Mouse (Mus musculus) ES-E14 (cell line): ENCODE measurements around the gene Lgi1. TPM values are rescaled to one million over a fixed set of nuclear protein-coding genes. Genes with fewer than 3 reads are reported as not detected.
A peak's percentile ranks its signal among the peaks of the same experiment; 100 is the strongest.

Experiments used
- DNase-seq: peaks from one replicate; pipeline ENCODE4 v3.0.0-alpha.2; 2013; ENCODE audit warnings: low read depth, low spot score
- H3K27ac ChIP-seq: 2 replicates; pipeline ENCODE4 v1.5.1; 2012; ENCODE audit warnings: low read depth, mild to moderate bottlenecking, low read length, moderate library complexity, mixed read lengths; ENCODE audit not compliant: poor library complexity, insufficient read depth, severe bottlenecking
- H3K36me3 ChIP-seq: 2 replicates; pipeline ENCODE4 v1.6.1; 2012; ENCODE audit warnings: mild to moderate bottlenecking, low read length, moderate library complexity, mixed read lengths; ENCODE audit not compliant: control insufficient read depth, poor library complexity, insufficient read depth, severe bottlenecking
- H3K4me1 ChIP-seq, 2 experiments: fragments of 150-350 bp in 1 of 2; sonication (generic) in 1 of 2; 2 replicates each; pipeline ENCODE4 v1.6.1; 2012; ENCODE audit warnings: low read length in 2 of 2, mild to moderate bottlenecking in 1 of 2, mixed read lengths in 1 of 2; ENCODE audit not compliant: control insufficient read depth in 2 of 2, insufficient read depth in 2 of 2, poor library complexity in 1 of 2
- H3K4me3 ChIP-seq, 2 experiments: fragments of 150-350 bp in 1 of 2; sonication (generic) in 1 of 2; 2 replicates each; pipeline ENCODE4 v1.5.1; 2012; ENCODE audit warnings: low read length in 2 of 2, low read depth in 1 of 2, mild to moderate bottlenecking in 1 of 2, mixed read lengths in 1 of 2; ENCODE audit not compliant: insufficient read depth in 1 of 2, poor library complexity in 1 of 2, severe bottlenecking in 1 of 2
- H3K9ac ChIP-seq: 2 replicates; pipeline ENCODE4 v1.6.1; 2012; ENCODE audit warnings: low read depth, mild to moderate bottlenecking, low read length, mixed read lengths; ENCODE audit not compliant: poor library complexity, insufficient read depth, severe bottlenecking
- H3K9me3 ChIP-seq: fragments of 150-350 bp; sonication (generic); 2 replicates; pipeline ENCODE4 v1.6.1; 2012; ENCODE audit warnings: low read depth, mild to moderate bottlenecking, low read length; ENCODE audit not compliant: control insufficient read depth, insufficient read depth
- CHD2 ChIP-seq: IDR thresholded peaks from 2 replicates; pipeline ENCODE4 v1.6.1; 2014; ENCODE audit warnings: mild to moderate bottlenecking, low read depth, low read length, inconsistent platforms
- HCFC1 ChIP-seq: IDR thresholded peaks from 2 replicates; pipeline ENCODE4 v1.6.1; 2012; ENCODE audit warnings: low read length, inconsistent platforms, borderline replicate concordance; ENCODE audit not compliant: insufficient read depth
- MAFK ChIP-seq: IDR thresholded peaks from 2 replicates; pipeline ENCODE4 v1.6.1; 2014; ENCODE audit warnings: mild to moderate bottlenecking, low read depth, low read length, inconsistent platforms; ENCODE audit not compliant: insufficient read depth
- ZC3H11A ChIP-seq: IDR thresholded peaks from 2 replicates; pipeline ENCODE4 v1.6.1; 2012; ENCODE audit warnings: low read depth, mild to moderate bottlenecking, inconsistent platforms, low read length, borderline replicate concordance
- ZNF384 ChIP-seq: IDR thresholded peaks from 2 replicates; pipeline ENCODE4 v1.6.1; 2012; ENCODE audit warnings: low read depth, low read length, inconsistent platforms
- in situ Hi-C, 2 experiments: fragments of 600-800 bp; cut with MboI; formaldehyde crosslinking; loops; one replicate each; pipeline ENCODE4 v1.15.1; 2025; ENCODE audit warnings: low sequenced_read_pairs in 2 of 2, inconsistent platforms in 1 of 2; ENCODE audit not compliant: unreplicated experiment in 2 of 2
- total RNA-seq: library from RNA; depleted of rRNA; stranded (reverse); fragments of 300-350 nt; gene quantifications from 2 replicates; pipeline ENCODE4 v1.2.3, GENCODE M21; 2012

The Lgi1 gene
- total RNA-seq, 1 experiment = 0.18 TPM

DNA sequence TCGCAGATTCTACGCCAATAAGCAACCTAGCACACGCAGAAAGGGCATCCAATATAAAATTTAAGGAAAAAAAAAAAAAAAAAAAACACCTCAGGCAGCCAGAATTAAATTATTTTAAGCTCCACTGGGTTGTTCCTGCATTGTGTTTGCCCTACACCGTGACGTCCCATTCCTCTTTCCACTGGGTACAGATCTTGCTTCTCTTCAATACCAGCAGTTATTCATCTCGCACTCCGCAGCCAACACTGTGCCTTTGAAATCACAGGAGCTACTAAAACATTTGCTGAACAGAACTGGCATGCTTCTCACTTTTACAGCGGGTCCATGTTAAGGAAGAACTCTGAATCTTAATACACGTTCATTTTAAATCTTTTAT lies 39.7 kb upstream of the Lgi1 start:
- H3K4me1 ChIP-seq = no peaks in the 10 kb centered on the region
- TF ChIP-seq ZNF384 = 0 out of 2 replicates have a peak, but pooled peaks have one; percentile 14
- TF ChIP-seq CHD2 = no peak
- TF ChIP-seq ZC3H11A = no peak
- peak overlapping the region; percentile 68 to 99 for H3K4me3 ChIP-seq
- no peaks in the 10 kb centered on the region for H3K9me3 ChIP-seq
- DNase-seq = no peak
- no peak overlapping the region for H3K27ac ChIP-seq
- H3K36me3 ChIP-seq = no peaks in the 10 kb centered on the region
- H3K9ac ChIP-seq = peak overlapping the region; percentile 68; the same call in 1 of the 2 replicates
- in situ Hi-C loops = no loop called here

DNA sequence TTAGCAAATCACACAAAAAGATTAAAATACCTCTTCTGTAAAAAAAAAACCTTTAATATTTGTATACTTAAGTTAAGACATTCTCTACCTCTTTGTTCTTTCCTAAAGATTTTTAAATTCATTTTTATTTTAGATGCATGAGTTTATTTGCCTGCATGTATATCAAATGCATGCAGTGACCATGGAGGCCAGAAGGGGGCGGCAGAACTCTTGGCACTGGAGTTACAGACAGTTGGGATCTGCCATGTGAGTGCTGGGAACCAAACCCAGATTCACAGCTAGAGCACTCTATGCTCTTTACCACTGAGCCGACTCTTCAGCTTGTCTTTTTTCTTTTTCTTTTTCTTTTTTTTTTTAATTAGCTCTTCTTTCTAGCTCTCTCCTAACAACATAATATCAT lies 35.6 kb upstream of the Lgi1 start:
- H3K27ac ChIP-seq = no peak overlapping the region
- in situ Hi-C loops = no loop called here
- H3K4me1 ChIP-seq = no peaks in the 10 kb centered on the region
- H3K9ac ChIP-seq = no peak overlapping the region
- H3K36me3 ChIP-seq = no peaks in the 10 kb centered on the region
- H3K4me3 ChIP-seq = no peak overlapping the region
- peak; percentile 65; the same call in 1 of the 2 replicates for TF ChIP-seq ZC3H11A
- TF ChIP-seq ZNF384 = no peak
- no peak for DNase-seq
- H3K9me3 ChIP-seq = no peaks in the 10 kb centered on the region

DNA sequence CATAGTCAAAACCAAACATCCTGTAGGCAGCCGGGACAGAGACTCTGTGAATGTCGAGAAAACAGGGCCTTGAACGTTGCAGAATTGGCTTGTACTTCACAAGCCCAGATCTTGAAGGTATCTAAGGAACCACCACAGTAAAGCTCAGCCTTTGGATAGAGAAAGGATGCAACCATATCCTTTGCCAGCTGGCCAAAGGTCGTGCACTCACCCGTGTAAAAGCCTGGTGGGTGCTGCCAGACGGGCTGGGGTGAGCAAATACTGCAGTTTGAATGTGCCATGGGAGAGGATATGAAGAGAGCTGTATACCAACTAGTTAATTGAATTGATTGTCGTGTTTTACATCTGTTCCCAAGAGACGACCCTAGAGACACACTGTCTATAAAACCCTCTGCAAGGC lies 32.2 kb upstream of the Lgi1 start:
- Histone ChIP-seq H3K9ac (no peak overlapping the region), H3K4me1 (peaks cover 2 to 9% of the 10 kb centered on the region in 2 experiments; a peak in 2 of 4 replicates), H3K9me3 (no peaks in the 10 kb centered on the region), H3K27ac (no peak overlapping the region), H3K36me3 (no peaks in the 10 kb centered on the region), H3K4me3 (no peak overlapping the region)
- in situ Hi-C loops = no loop called here
- no peak for DNase-seq
- TF ChIP-seq CHD2 (no peak), HCFC1 (no peak), MAFK (no peak), ZC3H11A (no peak), ZNF384 (no peak)

DNA sequence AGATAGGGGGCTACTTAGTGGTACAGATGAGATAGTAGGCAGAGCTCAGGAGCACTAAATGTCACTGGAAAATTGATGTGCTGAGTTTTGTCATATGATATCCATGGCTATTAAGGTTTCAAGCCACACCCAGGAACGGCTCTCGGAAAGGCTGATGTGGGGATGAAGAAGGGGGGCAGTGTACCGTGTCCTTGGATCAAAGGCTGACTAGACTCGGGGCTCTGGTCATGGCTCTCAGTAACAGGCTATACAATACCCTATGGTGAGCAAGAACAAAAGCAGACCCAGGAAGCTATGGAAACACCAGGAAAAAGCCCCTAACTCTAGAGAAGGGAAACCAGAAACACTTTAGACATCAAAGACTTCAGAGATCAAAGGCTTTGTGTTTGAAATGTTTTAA lies 31.8 kb upstream of the Lgi1 start:
- TF ChIP-seq ZNF384 (no peak), MAFK (no peak), HCFC1 (no peak), CHD2 (no peak), ZC3H11A (no peak)
- H3K4me1 ChIP-seq = peaks cover 2 to 9% of the 10 kb centered on the region in 2 experiments; a peak in 2 of 4 replicates
- no peak overlapping the region for H3K4me3 ChIP-seq
- in situ Hi-C loops = no loop called here
- no peaks in the 10 kb centered on the region for H3K36me3 ChIP-seq
- no peak for DNase-seq
- no peak overlapping the region for H3K9ac ChIP-seq
- no peak overlapping the region for H3K27ac ChIP-seq
- H3K9me3 ChIP-seq = no peaks in the 10 kb centered on the region

DNA sequence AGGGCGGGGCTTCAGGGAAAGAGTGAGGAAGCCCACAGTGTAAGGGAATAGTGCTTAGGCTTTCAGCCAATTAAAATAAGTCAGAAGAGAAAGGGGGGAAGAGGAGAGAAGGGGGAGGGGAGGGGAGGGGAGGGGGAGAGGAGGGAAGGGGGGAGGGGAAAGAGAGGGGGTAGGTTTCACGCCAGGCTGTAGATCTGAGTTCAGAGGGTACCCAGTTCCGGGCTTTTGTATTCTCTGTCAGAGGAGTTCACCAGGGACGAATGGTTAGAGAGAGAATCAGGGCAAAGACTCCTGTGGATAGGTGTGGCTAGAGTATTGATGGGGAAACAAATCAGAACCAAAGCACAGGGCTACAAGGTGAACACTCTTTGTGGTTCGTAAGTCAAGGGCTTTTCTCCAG lies 27.8 kb upstream of the Lgi1 start:
- in situ Hi-C loops = no loop called here
- peaks cover 2 to 13% of the 10 kb centered on the region in 2 experiments; a peak in 2 of 4 replicates for H3K4me1 ChIP-seq
- H3K4me3 ChIP-seq = peak overlapping the region; percentile 25 to 30; a peak in 2 of 4 replicates
- no peak for TF ChIP-seq CHD2
- no peak for TF ChIP-seq ZC3H11A
- no peak for TF ChIP-seq MAFK
- no peak for TF ChIP-seq ZNF384
- TF ChIP-seq HCFC1 = no peak
- no peak overlapping the region; the same call in 1 of the 2 replicates for H3K9ac ChIP-seq
- H3K27ac ChIP-seq = peak overlapping the region; percentile 88; the same call in 1 of the 2 replicates
- no peaks in the 10 kb centered on the region for H3K9me3 ChIP-seq
- DNase-seq = no peak
- H3K36me3 ChIP-seq = no peaks in the 10 kb centered on the region
